Mouse (Mus musculus) c-Kit-positive CD71-negative TER-119-negative erythroid progenitor cells, embryonic 14.5 days (primary cell): ENCODE results near the gene Fbxw11.
"Not testable (repeated sequence)": the region's sequence is repeated elsewhere in the genome, so short reads cannot be mapped to it uniquely, and the experiment has no call there.

Source experiments
- DNase-seq: peaks from one replicate; pipeline ENCODE4 v3.0.0-alpha.2; 2013; ENCODE audit warnings: low read depth

Gene Fbxw11

DNA sequence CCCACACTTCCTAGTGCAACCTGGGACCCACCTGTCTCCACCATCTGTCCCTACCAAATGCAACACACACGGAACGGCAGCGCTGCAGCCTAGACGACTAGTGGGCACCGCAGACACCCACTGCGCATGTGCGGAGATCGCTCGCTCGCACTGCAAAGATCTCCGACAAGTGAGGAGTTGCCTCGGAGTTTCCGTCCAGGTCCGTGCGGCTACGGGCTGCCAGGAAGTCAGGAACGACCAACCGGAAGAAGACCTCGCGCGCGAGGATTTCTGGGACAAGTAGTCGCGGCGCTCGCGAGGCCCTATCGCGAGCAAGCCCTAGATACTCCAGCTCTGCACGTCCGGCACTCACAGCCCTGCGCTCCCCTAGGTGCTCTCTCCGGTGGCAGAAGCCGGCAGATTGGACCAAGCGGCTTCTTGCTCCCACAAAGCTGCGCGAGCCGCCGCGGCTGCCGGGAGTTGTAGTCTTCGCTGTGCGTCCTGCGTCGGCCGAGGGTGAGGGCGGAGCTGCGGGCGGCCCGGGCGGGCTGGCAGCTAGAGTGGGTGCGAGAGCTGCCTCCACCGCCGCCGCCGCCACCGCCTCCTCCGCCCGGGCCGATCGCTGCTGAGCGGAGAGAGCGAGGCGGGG lies at the start of gene Fbxw11:
Gene Fbxw11, plus strand, starts transcription at position 476 of the 628 bp plus-strand sequence.
- DNase-seq: peak; percentile 96

DNA sequence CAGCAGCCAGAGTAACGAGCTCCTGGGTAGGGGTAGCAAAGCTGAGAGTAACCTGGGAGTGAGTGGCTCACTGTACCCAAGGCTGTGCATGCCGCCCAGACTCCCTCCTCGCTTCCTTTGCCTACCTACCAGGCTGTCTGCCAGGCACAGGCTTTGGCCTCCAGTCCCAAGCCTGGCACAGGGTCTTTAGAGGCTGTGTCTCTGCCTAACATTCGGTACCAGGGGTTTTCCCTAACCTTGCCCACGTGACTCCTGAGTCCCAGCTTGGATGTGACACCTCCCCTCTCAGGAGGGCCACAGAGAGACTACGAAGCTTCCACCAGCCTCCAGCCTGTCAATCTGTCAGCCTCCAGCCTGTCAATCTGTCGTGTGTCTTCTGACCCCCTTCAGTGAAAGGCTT lies 49.4 kb upstream of the Fbxw11 start:
- DNase-seq: no peak

DNA sequence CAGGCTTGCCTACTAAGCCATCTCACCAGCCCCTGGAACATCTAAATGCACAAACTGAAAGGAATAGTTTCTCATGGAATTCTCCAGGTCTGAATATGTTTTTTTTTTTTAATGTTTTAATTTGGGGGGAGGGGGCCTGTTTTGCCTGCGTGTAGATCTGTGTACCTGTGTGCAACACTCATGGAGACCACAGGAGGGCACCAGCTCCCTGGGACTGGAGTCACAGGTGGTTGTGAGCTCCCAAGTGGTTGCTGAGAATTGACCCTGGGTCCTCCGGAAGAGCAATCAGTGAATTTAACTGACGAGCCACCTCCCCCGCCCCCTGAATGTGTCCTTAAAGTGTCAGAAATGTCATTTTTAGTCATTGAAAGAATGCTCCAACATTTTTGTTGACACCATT lies 48.4 kb upstream of the Fbxw11 start:
- no peak for DNase-seq

DNA sequence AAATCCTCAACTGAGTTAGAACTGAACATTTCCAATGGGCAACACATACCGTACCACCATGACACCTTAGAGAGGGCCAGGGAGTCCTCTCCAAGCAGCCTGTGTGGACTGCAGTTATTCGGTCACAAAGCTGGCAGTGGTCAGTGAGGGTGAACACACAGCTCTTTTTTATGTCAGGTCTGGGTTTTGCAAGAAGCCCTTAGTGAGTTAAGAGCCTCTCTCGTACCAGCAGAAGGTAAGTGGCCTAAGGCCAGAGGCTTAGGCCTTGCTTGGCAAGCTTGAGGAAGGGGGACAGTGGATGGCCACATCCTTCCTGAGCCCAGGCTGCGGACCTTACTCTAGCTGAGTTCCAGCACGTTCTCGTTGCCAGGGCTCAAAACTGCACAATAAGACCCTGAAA lies 42.2 kb upstream of the Fbxw11 start:
- no peak for DNase-seq

DNA sequence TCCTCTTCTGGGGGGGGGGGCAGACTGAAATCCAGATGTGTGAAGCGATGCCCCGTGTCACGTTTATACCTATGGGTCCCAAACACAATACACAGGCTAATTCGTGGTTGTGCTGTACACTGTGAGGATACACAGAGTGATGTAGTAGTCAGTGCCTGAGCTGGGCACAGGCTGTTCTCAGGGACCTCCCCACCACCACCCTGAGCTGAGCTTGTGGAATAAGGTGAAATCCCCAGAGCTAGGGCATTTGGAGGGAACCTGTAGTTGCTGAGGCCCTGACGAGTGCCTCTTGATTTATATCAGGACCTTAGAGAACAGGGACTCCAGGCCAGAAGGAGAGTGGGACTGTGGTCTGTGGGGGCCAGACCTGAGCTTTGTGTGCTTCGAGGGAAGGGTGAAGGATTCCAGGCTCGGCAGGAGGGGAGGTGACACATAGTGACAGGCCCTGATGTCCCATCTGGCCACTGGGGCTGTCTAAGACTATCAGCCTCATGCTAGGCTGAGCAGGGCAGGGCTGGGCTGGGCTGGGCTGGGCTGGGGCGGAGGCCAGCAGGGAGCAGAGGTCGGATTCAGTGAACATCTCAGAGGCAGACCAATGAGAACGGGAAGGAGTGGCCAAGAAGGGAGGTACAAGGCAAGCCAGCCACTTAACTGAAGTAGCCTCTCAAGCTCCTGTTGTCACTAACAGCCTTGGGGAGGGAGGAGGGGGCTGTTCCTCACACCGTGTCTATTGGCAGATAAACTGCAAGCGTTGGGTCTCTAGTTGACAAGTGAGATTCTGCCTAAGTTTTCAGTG lies 40.8 kb upstream of the Fbxw11 start:
- DNase-seq: no peak

DNA sequence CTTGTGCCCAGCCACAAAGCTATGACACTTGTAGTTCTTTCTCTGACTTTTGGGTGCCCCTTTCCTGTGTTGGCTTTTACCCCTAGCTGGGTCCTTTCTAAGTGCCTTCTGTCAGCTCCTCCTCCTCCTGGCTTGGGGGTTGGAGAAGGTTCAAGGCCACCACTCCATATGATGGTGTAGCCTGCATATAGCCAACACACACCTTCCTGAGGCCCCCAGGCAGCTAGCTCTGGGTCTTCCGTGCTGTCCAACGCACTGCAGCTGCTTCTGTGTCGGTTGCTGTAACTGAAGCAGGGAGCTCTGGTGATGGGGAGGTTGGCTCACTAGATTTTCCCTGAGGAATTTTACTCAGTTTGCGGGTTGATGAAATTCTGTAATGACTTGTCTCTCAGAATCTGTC lies 37.9 kb upstream of the Fbxw11 start:
- DNase-seq: no peak

DNA sequence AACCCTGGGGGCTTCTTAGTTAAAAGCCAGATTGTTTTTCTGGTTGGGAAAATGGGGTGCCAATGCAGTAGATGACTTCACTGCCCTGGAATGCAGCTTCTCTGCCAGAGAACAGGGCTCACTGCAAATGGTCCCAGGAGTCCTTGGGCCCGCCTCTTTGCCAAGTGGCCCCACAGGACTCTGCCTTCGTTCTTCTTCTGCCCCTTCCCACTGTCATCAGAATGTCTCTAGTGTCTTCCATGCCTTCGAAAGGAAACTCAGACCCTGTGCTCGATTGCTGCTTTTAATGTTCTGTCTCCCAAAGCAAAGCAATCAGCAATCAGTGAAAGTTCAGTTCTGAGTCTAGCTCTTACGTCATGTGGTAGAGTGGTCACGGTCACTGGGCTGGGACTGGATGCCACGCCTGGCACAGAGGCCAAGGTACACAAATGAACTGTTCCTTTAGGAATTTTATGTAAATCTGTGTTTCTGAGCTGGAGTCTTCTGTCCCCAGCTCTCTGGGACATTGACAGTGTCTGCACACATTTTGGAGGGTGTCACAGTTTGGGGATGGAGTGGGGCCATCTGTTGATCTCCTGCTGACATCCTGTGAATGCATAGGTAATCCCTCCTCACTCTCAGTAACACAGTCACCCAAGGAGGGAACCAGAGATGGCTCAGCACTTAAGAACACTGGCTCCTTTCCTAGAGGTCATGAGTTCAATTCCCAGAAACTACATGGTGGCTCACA lies 37.2 kb upstream of the Fbxw11 start:
- no peak for DNase-seq

DNA sequence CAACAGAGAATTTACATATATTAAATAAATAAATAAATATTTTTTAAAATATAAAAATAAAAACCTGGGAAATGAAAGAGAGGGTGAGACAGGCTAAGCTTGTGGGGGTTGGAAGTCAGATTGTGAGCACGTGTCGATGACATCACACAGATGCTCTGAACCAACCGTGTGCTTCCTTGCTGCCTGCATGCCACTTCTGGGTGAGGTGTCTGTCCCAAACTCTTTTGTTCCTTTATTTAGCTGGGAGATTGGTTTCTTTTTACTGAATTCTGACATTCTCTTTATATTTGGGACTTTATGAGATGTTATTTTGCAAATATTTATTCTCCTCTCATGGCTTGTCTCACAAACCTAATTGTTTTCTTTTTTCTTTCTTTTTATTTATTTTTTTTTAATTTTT lies 36.6 kb upstream of the Fbxw11 start:
- DNase-seq: no peak

DNA sequence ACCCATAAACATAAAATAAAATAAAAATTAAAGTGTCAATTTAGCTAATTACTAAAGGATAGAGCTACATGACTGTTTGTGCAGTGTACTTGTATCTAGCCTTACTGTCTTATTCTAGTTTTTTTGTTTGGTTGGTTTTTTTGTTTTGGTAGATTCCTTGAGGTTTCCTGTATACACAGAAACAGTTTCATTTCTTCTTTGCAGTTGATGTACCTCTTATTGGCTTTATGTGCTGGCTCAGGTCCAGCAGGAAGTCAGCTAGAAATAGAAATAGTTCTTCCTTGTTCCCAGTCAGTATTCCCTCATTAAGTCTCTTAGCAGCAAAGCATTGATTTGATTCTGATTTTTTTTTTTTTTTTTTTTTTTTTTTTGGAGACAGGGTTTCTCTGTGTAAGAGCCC lies 35.2 kb upstream of the Fbxw11 start:
- DNase-seq: no peak

DNA sequence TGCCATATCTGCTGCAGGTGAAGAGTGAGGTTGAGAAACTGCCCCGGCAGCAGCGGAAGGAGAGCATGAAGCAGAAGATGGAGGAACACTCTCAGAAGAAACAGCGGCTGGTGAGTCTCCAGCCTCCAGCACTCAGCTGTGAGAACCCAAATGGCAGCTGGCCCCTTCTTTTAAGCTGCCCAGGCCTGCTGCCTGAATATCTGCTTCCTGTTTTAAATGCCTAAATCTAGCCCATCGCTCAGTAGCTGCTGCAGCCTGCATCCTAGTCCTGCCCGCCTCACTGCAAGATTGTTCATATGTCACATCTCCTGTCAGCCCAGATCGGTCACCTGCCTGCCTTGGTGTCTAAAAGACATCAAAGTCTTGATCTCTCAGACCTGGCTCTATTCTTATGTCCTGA lies 31.9 kb upstream of the Fbxw11 start:
- no peak for DNase-seq

DNA sequence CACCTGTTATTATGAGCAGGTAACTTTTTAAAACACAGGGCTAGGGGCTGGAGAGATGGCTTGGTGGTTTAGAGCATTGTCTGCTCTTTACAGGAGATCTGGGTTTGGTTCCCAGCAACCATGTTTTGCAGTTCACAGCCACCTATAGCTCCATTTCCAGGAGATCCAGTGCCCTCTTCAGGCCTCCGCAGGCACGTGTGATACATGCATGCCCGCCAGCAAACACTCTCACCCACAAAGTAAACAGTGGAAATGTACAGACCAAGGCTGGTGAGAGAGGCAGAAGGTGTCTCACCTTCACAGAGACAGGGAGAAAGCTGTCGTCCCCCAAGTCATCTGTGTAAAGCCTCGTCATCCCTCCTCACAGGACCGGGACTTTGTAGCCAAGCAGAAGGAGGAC lies 30.2 kb upstream of the Fbxw11 start:
- no peak for DNase-seq

DNA sequence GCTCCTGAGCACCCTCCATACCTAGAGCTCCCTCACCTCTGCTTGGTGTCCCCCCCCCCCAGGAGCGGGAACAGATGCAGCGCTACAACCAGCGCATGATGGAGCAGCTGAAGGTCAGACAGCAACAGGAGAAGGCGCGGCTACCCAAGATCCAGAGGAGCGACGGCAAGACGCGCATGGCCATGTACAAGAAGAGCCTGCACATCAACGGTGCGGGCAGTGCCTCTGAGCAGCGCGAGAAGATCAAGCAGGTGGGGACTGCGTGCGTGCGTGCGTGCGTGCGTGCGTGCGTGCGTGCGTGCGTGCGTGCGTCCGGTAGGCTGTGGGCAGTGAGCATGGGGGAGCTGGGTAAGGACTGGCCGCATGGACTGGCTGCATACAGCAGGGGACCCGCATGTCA lies 28.1 kb upstream of the Fbxw11 start:
- DNase-seq: no peak

DNA sequence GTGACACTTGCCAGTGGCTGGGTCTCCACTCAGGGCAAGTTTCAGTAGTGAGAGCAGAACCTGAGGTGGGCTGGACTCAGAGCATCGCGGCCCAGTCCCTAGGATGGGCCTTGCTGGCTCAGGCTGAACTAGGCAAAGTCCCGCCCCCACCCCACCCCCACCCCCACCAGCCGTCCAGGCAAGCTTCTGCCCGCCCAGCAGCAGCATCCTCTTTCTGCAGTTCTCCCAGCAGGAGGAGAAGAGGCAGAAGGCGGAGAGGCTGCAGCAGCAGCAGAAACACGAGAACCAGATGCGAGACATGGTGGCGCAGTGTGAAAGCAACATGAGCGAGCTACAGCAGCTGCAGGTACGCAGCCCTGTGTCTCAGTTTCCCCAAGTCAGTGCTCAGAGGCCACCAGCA lies 27.0 kb upstream of the Fbxw11 start:
- no peak for DNase-seq

DNA sequence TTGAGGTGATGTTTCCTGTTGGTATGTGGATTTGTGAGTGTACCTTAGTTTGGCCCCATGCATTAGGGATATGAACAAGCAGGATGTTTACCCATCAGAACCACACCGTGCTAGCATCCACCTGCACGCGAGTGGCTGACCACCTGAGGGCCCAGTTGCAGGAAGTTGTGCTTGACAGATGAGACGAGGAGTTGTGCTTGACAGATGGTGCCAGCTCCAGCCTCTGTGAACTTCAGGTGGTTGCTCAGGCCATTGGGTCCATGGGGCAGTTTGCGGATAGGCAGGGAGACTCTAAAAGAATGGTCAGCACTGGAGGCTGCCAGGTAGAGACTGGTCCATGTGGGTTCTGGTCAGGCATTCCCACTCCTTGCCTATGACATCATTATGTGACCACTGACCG lies 26.4 kb upstream of the Fbxw11 start:
- DNase-seq: no peak

DNA sequence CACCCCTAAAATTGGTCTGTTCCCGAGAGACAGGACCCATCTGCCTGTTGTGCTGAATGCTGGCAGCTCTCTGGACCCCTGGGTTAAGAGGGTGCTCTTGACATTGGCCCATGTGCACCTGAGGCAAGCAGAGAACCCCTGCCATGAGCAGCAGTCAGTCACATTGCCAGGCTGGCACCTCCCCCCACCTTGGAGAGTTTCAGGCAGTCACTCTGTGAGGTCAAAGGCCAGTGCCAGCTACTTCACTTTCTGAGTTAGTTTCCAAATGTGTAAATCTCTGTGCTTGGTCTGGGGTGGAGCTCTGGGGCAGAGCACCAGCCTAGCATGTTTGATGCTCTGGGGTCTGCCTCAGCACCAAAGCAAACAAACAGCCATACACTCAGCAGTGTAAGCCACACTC lies 24.5 kb upstream of the Fbxw11 start:
- DNase-seq: no peak

DNA sequence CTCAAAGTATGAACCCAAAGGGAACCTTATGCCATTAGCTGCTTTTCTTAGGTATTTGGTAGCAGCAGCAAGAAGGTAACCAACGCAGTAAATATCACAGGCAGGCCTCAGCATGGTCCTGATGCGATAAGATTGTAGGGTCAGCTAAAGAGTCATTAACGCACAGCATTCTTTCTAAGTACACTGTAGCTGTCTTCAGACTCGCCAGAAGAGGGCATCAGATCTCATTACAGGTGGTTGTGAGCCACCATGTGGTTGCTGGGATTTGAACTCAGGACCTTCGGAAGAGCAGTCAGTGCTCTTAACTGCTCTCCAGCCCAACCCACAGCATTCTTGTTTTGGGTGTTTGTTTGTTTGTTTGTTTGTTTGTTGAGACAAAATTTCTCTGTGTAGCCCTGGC lies 23.9 kb upstream of the Fbxw11 start:
- DNase-seq: not testable (repeated sequence)

DNA sequence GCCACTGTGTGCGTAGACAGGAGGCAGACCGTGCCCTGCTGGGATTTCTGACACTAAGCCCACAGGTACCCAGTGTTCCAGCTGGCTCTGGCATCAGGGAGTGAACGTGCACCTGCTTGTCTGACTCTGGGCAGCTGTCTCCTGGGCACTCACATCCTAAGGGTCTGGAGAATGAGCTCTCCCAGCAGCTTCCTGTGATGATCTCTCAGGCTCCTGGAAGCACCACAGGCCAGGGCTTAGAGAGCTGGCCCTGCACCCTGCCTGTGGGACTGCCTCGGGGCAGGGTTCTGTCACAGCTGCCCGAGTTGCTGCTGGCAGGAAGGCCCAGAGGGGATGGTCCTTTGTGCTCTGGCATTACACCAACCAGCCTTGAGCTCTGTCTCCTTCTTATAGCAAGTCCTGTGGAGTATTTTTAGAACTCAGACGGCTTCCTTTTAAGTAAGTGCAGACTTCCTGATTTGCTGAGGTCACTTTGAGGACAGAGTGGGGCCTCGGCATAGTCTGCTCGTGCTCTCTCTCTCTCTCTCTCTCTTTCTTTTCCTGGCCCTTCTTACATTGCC lies 23.2 kb upstream of the Fbxw11 start:
- DNase-seq: no peak

DNA sequence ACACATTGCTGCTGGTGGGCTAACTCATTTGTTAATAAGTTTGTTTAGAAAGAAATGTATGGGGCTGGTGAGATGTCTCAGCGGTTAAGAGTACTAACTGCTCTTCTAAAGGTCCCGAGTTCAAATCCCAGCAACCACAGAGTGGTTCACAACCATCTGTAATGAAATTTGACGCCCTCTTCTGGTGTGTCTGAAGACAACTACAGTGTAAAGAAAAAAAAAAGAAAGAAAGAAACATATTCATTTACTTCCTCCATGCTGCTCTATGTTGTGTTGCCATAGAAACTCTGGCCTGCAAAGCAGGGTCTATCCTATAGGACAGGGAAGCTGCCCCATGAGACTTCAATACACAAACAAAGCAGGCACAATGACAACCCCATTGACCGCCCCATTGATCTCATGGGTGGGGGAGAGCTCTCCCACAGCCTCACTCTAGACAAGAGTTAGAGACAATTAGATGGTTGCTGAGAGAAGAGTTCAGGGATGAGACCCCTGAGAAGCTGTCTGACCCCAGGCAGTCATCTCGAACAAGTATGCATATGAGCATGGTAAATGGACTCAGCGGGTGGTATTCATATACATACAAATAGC lies 22.6 kb upstream of the Fbxw11 start:
- no peak for DNase-seq

DNA sequence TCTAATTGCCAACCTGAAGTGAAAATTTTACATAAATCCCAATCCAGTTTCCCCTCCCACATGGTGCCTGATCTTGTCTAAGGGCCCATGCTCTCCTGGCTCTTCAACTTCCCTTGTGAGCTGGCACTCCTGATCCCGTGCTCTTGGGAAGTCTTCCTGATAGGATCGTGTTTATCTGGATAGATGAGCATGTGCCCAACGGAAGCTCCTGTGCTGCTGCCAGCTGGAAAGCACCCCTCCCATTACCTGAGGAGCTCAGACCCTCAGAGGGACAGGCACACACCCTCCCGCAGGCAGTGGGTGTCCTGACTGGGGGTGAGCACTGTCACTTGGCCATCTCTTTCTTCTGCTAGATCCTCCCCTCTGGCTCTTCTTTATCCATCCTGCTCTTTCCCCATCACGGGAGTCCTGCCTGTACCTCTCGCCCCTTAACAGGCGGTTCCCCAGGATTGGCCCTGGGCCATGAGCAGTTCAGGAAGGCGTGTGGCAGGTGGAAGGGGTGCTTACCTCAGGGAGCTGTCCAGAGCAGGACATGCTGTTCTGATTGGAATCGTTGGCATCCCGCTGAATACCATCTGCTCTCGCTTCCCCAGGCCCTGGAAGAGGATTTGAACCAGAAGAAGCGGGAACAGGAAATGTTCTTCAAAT lies 20.6 kb upstream of the Fbxw11 start:
- no peak for DNase-seq

DNA sequence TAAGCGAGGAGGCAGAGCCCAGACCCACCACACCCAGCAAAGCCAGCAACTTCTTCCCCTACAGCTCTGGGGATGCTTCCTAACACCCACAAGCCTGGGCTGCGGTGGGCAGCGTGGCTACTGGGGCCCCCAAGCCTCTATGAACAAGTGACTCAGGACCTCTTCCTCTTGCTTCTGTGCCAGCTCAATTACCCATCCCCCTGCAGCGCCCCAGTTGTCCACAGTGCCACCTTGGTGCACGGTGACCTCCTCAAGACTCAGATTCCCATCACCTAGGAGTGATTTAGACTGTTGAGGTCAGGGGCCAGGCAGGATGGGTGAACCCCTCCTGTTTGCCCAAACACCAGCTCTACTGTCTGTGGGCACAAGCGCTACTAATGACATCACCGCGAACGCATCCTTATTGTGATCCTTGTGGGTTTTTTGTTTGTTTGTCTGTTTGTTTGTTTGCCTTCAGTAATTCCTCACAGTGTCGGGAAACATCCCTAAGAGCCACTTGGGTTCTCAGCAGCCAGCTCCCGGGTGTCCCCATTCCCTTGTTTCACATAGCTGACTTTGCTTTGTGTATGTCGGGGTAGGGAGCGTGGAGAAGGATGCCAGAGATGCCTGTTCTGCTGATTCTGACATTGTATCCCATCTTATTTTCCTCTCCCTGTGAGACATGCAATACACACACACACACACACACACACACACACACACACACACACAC lies 19.9 kb upstream of the Fbxw11 start:
- DNase-seq: no peak

DNA sequence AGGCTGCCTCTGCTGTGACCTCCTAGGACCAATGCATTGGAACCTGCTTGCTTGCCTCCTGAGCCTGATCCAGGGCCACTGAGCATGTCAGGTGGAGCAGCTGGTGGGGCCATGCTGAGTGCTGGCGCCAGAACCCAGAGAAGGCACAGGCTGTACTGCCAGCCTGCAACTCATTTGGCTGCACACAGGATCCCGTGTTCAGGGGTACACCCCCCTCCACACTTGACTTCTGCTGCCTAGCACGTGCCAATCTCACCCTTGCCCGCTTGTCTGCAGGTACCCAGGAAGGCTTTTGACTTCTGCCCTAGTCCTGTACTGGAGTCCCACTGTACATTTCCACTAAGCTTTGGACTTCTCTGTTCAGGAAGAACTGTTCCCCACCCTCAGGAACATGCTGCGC lies 19.3 kb upstream of the Fbxw11 start:
- no peak for DNase-seq
